Mouse (Mus musculus) stomach, postnatal 0 days (tissue): Measurements from ENCODE around the gene Stac2. TPM values are rescaled to one million over a fixed set of nuclear protein-coding genes. Genes with fewer than 3 reads are reported as not detected.

Experiments
- ATAC-seq: fragments of 200-750 bp; cut with Nextera tagmentation; 2 replicates; pipeline ENCODE4 v1.8.0; 2017; ENCODE audit not compliant: low FRiP score, low TSS enrichment
- DNase-seq: peaks from one replicate; pipeline ENCODE4 v3.0.0-alpha.2; 2016; ENCODE audit warnings: low spot score
- H3K27ac ChIP-seq: fragments of 300-500 bp; sonication (generic); replicated peaks from 2 replicates; pipeline ENCODE4 v1.5.1; 2014; ENCODE audit warnings: mild to moderate bottlenecking, control low read depth
- H3K27me3 ChIP-seq: fragments of 300-500 bp; sonication (generic); 2 replicates; pipeline ENCODE4 v1.6.1; 2014; ENCODE audit warnings: low read length; ENCODE audit not compliant: control insufficient read depth, insufficient read depth
- H3K36me3 ChIP-seq: fragments of 300-500 bp; sonication (generic); 2 replicates; pipeline ENCODE4 v1.6.1; 2014; ENCODE audit warnings: low read length, mixed read lengths; ENCODE audit not compliant: control insufficient read depth, insufficient read depth
- H3K4me1 ChIP-seq: fragments of 300-500 bp; sonication (generic); replicated peaks from 2 replicates; pipeline ENCODE4 v1.6.1; 2014; ENCODE audit warnings: antibody characterized with exemption; ENCODE audit not compliant: control insufficient read depth, insufficient read depth
- H3K4me2 ChIP-seq: fragments of 300-500 bp; sonication (generic); replicated peaks from 2 replicates; pipeline ENCODE4 v1.6.1; 2014; ENCODE audit warnings: low read depth, mild to moderate bottlenecking, control low read depth, moderate library complexity
- H3K4me3 ChIP-seq: fragments of 300-500 bp; sonication (generic); 2 replicates; pipeline ENCODE4 v1.5.1; 2014; ENCODE audit warnings: low read depth, low read length, control low read depth
- H3K9ac ChIP-seq: fragments of 300-500 bp; sonication (generic); 2 replicates; pipeline ENCODE4 v1.6.1; 2014; ENCODE audit warnings: mild to moderate bottlenecking, low read length, control low read depth, mixed read lengths
- H3K9me3 ChIP-seq: fragments of 300-500 bp; sonication (generic); 2 replicates; pipeline ENCODE4 v1.6.1; 2016; ENCODE audit warnings: low read length; ENCODE audit not compliant: control insufficient read depth
- CTCF ChIP-seq: IDR thresholded peaks from 2 replicates; pipeline ENCODE4 v1.5.1; 2016; ENCODE audit warnings: antibody characterized with exemption, low read depth, mild to moderate bottlenecking, moderate library complexity
- EP300 ChIP-seq: optimal IDR thresholded peaks from 2 replicates; pipeline ENCODE3; 2016; ENCODE audit warnings: antibody characterized with exemption
- WGBS: fragments of 180-500 bp; shearing (Covaris S2); extraction: QIAGEN DNeasy Blood & Tissue Kit; methylation state at CpG from one replicate; pipeline ENCODE4 v1.1.7; 2014; 5-methylcytosine and 5-hydroxymethylcytosine counted together
- polyA plus RNA-seq: library from polyadenylated mRNA; unstranded; fragments of >200 nt; fragmentation: Nextera tagmentation; extraction: Ambion mirVana; gene quantifications from 2 replicates; pipeline ENCODE4 v1.2.1, GENCODE M21; 2015

Stac2 gene
- polyA plus RNA-seq, 1 experiment from 2014 or later = 0.05 TPM

DNA sequence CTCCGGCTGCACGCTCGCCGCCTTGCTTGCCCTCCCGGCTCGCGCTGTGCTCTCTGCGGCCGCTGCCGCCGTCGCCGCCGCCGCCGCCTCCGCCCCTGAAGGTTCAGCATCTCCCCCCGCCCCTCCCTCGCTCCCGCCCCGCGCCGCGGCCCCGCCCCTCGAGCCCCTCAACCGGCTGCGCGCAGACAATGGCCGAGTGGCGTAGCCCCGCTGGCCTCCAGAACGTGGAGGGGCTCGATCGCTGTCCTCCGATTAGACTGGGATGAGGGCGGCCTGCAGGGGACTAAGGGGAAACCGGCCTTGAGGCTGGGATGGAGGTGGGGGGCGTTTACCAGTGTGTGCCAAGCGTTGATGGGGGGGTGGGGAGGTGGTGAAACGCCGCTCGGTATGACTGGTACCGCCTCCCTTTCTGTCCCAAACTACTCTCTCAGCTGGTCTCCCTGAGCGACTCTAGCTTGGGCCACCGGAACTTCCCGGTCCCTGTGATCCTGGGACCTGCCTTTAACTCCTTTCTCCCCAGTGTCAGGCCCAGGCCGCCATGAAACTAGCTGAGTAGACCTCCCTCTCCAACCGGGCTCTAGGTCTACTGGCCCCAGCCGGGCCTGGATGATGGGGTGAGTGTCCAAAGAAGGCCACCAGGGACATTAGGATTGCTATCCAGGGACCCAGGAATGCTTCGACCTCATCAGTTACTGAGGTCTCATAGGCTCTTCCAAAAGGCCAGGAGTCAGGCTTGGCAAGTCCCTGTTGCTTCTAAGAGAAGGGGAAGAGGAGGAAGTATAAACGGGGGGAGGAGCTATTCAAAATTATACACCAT is 30.5 kb downstream of the Stac2 start, which contains the start of gene Cacnb1:
TSS of gene Cacnb1 (minus strand) at position 480 of the 817 bp plus-strand sequence.
- H3K36me3 ChIP-seq = no peaks in the 10 kb centered on the region
- H3K4me3 ChIP-seq = peak within 1 kb of the TSS; percentile 64
- peak within 1 kb of the TSS; percentile 88 for H3K27ac ChIP-seq
- H3K27me3 ChIP-seq = no peaks in the 10 kb centered on the region
- H3K9ac ChIP-seq = peak within 1 kb of the TSS; percentile 76
- H3K4me2 ChIP-seq = peak within 1 kb of the TSS; percentile 95
- DNase-seq = peak; percentile 68
- 1% methylated on average over 51 of the region's 52 CpGs for WGBS
- peak; percentile 28 for ATAC-seq
- H3K4me1 ChIP-seq = no peaks in the 10 kb centered on the region
- TF ChIP-seq CTCF = no peak
- no peak for TF ChIP-seq EP300
- H3K9me3 ChIP-seq = no peaks in the 10 kb centered on the region

DNA sequence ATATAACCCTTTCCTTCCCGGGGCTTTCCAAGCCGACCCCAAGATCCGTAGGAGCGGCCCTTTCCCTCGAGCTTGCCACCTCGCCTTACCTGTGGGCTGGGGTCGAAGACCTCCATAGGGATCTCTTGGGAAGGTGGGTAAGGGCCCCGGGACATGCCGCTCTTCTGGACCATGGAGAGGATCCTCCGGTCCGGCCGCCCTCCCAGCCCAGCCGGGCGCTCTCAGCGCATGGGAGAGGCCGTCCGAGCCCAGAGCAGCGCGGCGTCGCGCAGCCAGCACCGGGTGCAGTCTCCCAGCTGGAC is 31.1 kb downstream of the Stac2 start:
- no peaks in the 10 kb centered on the region for H3K9me3 ChIP-seq
- peak overlapping the region; percentile 64 for H3K4me3 ChIP-seq
- DNase-seq (no peak), ATAC-seq (peak; percentile 7; the same call in 1 of the 2 replicates)
- no peaks in the 10 kb centered on the region for H3K27me3 ChIP-seq
- H3K4me2 ChIP-seq = peak overlapping the region; percentile 95
- TF ChIP-seq CTCF (no peak), EP300 (no peak)
- H3K9ac ChIP-seq = peak overlapping the region; percentile 76
- peak overlapping the region; percentile 88 for H3K27ac ChIP-seq
- no peaks in the 10 kb centered on the region for H3K36me3 ChIP-seq
- H3K4me1 ChIP-seq = no peaks in the 10 kb centered on the region
- 1% methylated on average over 20 of the region's 23 CpGs for WGBS

DNA sequence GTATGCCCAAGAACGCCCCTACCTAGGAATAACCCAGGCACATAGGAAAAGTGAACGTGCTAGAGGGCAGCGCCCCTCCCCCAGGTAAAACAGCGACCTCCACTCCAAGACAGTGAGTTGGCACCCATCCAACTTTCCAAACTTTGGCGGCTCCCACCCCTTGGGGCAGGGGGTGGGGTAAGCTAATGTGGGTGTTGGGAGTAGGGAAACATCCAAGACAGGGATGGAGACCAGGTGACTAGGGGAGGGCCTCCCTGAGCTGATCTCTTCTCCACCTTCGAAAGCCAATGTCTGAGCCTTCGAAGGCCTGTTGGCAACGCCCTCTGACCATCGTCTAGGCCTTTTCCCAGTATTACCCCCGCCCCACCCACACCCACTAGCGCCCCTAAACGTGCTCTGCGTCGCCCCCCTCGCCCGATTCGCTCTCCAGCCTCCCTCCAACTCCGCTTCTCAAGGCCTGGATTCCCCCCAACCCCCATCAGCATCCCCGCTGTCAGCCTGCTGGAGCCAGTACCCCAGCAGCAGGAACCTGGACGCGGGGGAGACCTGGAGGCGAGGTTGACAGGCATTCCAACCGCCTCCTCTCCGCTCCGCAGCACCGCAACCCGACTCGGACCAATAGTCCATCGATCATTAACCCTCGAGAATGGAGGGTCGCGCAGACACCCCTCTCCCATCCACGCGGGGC is 31.6 kb downstream of the Stac2 start:
- H3K27me3 ChIP-seq = no peaks in the 10 kb centered on the region
- peak overlapping the region; percentile 95 for H3K4me2 ChIP-seq
- no peaks in the 10 kb centered on the region for H3K9me3 ChIP-seq
- WGBS = 3% methylated on average over 27 of the region's 34 CpGs
- H3K27ac ChIP-seq = peak overlapping the region; percentile 88
- no peaks in the 10 kb centered on the region for H3K36me3 ChIP-seq
- H3K4me1 ChIP-seq = no peaks in the 10 kb centered on the region
- H3K9ac ChIP-seq = peak overlapping the region; percentile 76
- peak overlapping the region; percentile 64 for H3K4me3 ChIP-seq
- TF ChIP-seq EP300 (no peak), CTCF (no peak)
- peak; percentile 46 for DNase-seq
- ATAC-seq = peak; percentile 11; the same call in 1 of the 2 replicates

DNA sequence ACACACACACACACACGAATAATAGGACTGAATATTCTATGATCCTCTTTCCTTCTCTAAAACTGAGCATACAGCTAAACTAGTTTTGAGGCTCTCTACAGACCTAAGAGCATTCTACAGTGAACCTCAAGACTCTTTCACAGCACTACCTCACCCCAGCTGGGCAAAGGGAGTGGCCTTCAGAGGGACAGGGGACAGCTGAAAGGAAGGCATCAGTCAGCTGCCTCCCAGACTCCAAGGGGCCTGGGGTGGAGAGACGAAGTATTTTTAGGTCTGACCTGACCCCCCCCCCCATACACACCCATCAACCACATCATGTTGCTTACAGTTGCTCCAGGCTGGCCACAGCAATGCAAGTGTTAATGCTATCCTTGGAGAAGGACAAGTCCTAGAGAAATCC is 32.1 kb downstream of the Stac2 start:
- Histone ChIP-seq H3K27me3 (no peaks in the 10 kb centered on the region), H3K36me3 (no peaks in the 10 kb centered on the region), H3K9ac (no peak overlapping the region), H3K4me1 (no peaks in the 10 kb centered on the region), H3K4me2 (peak overlapping the region; percentile 95), H3K4me3 (peak overlapping the region; percentile 64), H3K27ac (no peak overlapping the region), H3K9me3 (no peaks in the 10 kb centered on the region)
- 52% methylated on average over 2 of the region's 2 CpGs for WGBS
- DNase-seq (no peak), ATAC-seq (no peak)
- TF ChIP-seq EP300 = no peak
- TF ChIP-seq CTCF = no peak

DNA sequence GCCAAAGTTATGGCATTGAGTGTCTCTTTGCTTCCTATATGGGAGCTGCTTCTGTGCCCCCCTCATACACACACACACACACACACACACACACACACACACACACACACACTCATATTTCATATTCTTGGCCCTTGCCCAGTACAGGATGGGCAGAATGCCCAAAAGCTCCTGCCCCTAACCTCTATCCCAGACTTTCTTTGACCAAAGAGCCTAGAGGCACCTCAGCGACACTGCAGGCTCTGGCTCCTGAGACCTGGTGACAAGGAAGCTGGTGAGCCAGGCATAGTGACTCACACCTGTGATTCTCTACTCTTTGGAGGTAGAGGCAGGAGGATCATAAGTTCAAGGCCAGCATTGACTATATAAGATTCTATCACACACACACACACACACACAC is 32.6 kb downstream of the Stac2 start:
- Histone ChIP-seq H3K9me3 (no peaks in the 10 kb centered on the region), H3K27me3 (no peaks in the 10 kb centered on the region), H3K27ac (no peak overlapping the region), H3K9ac (no peak overlapping the region), H3K4me2 (no peak overlapping the region), H3K36me3 (no peaks in the 10 kb centered on the region), H3K4me1 (no peaks in the 10 kb centered on the region), H3K4me3 (no peak overlapping the region)
- DNase-seq (peak; percentile 44), ATAC-seq (peak; percentile 43; the same call in 1 of the 2 replicates)
- WGBS = 27% methylated on average over 1 of the region's 1 CpGs
- TF ChIP-seq EP300 (no peak), CTCF (peak; percentile 24)
